Mouse (Mus musculus): ENCODE results near the gene Gm20388.

The Gm20388 gene

GRCm38 (mm10) chr8:124075977-124076376, 4165.3 kb downstream of the Gm20388 start:
- DNase-seq: no peak

- no peak for DNase-seq
Measured at GRCm38 (mm10) chr8:124076416-124076815, 4165.8 kb downstream of the Gm20388 start.

GRCm38 (mm10) chr8:124077377-124077776, 4166.7 kb downstream of the Gm20388 start:
- no peak for DNase-seq

DNA sequence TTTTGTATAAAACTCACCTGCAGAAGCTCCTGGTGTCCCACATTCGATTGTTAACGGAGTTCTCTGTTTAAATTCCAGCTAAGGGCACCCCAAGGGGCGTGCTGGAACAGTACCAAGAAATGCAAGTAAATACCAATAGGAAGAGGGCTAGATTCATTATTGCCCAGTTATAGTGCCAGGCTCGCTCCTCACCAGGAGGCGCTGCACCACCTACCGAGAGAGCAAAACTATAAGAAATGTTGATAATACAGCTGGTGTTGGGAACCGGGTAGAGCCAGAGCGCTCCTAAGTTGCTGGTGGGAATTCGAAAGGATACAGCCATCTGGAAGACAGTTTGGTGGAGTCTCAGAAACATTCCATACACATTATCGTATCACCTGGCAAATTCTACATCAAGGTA, 4167.4 kb downstream of the Gm20388 start:
- DNase-seq: peak; percentile 28

GRCm38 (mm10) chr8:124078969-124079368, 4168.3 kb downstream of the Gm20388 start:
- no peak for DNase-seq

DNA sequence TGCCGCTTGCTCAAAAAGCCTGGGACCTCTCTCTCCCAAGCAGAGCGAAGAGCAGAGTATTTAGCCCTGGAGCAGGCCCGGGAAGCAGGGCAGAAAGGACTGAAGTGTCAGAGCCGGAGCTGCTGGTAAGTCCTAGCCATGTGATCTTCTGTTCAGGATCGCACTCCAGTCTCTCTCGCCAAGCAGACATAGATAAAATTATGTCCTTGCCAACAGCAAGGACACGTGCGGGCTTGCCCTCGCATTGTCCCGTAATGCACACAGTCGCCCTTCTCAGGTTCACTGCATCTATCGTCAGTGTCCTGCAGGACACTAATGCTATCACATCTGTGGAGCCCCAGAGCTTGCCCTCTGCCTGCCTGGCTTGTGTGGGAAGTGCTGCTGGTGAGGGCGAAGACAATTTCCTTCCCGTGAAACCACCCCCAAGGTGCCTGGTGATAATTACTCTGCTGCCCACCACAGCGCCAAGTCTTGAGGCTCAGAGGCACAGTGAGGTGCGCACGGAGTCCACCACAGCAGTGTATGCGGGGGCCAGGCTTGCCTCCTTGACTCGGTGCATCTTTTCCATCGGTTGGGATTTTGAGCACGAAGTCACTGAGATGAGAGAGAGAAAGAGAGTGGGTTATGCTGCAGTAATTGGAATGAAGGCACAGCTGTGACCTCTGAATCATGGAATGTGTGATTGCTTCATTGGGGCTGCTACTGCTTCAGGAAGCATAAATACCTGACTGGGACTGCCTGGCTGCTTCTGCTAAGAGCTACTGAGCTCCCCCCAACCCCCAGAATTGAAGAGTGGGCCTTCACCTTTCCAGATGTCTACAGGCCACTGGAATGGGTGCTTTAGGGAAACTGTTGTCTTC, 4170.1 kb downstream of the Gm20388 start:
- DNase-seq: no peak

GRCm38 (mm10) chr8:124082616-124083015, 4172.0 kb downstream of the Gm20388 start:
- DNase-seq: no peak

DNA sequence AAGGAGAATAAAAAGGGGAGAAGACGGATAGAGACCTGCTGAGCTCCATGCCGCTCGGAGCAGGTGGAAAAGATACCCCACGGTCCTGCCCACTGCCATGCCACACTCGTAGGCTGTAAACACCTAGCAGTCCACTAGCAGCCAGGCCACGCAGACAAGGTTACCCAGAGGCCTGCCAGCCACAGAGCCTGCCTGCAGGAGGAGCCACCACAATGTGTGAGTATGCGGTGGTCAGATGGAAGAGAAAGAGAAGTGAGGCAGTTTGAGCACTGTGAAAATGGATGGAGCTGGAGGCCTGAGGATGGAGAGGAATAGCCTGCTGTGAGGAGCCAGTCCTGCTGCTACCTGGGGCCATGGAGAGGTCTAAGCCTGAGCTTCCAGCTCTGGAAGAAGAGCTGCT, 4173.0 kb downstream of the Gm20388 start:
- no peak for DNase-seq

DNA sequence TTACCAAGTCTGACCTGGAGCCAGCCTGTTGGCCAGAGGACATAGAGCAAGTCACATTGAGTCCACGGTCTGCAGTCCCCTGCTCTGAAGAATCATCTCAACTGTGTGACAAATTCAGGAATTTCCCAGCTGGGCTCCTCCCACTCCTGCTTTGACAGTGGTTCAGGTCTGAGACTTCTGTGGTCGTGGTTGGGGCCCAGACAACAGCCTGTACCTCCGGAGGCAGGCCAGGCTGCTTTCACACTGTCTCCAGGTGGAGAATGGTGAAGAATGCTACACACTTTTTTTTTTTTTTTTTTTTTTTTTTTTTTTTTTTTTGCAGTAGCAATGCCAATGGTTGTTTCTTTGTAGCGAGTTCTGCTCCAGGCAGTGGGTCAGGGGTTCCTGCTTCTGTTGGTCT, 4175.0 kb downstream of the Gm20388 start:
- DNase-seq: no peak

DNA sequence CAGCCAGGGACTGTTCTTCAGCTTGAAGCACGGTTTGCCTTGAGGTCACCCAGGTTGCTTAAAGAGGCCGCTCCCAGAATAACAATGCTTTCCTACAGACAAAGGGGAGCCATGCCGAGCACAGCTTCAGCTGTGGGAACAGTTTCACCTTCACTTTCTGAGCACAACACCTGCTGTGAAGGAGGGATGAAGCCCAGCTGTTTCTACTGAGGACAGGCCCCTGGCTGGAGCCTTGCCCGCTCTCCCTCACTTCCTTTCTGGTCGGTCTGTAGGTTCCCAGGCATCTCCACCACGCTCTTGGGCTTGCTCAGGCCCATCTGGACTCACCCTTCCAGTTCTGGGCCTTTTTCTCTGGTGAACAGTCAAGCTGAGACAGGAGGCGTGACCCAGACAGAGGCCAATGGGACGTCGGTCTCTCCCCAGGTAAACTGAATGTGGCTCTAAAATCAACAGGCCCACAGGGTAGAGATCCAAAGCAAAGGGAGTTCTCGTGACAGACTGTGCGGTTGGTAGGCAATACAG, 4177.5 kb downstream of the Gm20388 start:
- no peak for DNase-seq

- no peak for DNase-seq
Measured at GRCm38 (mm10) chr8:124089016-124089415, 4178.4 kb downstream of the Gm20388 start.

DNA sequence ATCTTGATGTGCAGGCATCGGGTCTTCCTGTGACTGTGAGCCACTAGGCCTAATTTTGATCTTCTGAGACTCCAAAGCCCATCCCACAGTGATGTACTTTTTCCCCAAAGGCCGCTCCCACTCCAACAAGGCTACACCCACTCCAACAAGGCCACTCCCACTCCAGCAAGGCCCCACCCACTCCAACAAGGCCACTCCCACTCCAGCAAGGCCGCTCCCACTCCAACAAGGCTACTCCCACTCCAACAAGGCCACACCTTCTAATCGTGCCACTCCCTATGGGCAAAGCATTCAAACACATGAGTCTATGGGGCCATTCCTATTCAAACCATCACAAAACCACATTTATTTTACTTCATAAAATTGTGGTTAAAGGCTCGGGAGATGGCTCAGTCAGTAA, 4179.8 kb downstream of the Gm20388 start:
- DNase-seq: no peak

DNA sequence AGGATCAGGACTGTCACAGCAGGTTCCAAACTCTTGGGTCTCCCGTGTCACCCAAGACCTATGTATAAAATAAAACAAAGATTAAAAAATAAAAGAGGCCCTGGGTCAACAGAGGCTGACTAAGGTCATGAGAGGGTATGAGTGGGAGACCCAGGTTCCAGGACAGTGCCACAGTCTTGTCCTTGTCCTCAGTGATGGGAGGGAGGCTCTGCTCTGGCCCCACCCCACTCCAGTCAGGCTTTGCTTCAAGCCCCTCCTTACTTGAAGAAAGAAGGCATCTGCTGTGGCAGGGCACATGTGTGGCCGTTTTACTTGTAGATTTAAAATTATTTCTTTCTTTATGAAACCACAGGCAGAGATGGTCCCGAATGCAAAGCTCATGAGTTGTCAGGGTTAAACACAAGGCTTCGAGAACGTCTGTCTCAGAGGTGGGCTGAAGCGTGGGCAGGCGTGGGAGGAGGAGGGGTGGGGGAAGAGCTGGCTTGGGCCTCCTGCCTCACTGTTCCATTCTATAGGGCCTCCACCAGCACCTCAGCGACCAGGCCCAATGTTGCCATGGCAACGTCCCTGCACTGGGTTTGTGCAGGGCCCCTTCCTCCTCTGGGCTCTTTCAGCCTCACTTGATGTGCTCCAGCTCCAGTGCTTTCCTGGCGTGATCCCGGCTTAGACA, 4188.4 kb downstream of the Gm20388 start:
- no peak for DNase-seq

DNA sequence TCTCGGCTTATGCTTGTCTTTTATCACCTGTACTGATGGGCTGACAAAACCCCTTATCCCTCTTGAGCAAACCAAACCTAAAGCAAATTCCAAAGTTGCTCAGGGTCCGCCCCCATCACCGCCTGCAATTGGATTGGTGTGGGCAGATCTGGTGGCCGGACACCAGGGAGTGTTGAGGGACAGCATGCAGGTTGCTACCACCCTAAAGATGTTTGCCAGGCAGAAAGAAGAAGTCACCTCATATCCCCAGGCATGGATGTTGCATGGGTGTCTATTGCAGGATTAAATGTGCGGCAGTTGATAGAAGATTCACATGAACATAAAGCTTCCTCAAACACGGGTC, 4189.0 kb downstream of the Gm20388 start:
- DNase-seq: no peak

DNA sequence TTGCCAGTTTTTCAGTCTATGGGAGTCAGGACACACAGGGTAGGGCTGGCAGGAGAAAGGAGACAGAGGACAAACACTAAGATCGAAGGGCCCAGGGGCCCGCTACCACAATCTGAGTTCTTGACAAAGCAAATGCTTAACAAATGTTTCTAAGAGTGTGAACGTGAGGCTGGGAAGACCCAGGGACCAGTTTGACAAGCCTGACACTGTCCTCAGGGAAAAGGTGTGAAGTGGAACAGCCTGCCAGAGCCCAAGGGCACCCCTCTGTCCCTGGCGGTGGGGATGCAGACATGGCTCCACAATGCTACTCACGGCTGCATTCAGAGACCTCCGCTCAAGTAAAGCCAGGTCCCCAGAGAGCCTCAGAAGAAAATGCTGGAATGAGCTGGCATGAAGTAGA, 4195.2 kb downstream of the Gm20388 start:
- DNase-seq: no peak

DNA sequence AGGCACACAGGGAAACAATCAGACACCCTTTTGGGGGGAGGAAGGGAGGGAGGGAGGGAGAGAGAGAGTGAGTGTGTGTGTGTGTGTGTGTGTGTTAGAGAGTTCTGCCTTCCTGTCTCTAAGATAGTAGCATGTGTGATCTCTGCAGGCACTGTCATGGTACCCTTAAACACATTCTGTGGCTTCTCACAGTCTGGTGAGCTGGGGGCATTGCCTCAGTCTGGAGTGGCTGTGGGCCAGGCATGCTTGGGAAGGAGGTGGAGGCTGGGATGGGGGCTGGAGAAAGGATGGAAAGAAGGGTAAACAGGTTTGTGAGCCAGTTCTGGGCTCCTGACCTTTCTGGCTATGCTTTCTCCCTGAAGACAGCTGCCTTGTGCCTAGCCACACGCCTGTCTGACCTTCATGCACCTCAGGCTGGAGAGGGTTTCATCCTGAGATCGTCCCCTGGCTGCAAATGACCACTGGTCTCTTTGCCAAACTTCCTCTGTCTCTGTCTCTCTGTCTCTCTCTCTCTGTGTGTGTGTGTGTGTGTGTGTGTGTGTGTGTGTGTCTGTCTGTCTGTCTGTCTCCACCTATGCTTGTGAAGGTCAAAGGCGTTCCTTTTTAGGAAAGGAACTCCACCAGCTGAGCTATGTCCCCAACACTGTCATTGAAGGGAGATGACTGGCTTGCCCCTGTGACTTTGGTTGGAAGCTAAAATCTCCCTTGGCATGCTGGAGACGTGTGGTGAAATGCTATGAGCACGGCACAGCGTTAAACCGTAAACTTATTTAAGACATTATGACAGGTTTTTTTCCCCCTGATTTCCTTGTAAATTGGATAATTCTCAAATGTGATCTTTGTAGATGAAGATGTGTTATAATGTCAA, 4195.9 kb downstream of the Gm20388 start:
- no peak for DNase-seq

DNA sequence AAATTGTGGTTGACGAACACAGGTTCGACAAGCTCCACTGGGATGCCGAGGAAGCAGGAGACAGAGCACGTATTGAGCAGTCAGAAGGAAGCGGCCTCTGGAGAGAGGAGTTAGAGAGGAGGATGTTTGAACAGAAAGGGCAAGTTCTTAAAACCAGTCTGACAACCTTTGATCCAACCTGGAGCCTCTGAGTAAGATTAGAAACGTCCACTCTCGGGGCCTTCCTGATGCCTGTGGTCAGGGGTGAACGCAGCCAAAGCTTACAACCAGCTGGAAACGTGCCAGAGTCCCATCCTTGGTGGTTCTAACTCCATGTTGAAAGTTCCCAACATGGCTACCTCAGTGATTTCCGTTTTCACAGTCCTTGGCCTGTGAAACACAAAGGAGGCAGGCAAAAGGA, 4202.5 kb downstream of the Gm20388 start:
- no peak for DNase-seq

DNA sequence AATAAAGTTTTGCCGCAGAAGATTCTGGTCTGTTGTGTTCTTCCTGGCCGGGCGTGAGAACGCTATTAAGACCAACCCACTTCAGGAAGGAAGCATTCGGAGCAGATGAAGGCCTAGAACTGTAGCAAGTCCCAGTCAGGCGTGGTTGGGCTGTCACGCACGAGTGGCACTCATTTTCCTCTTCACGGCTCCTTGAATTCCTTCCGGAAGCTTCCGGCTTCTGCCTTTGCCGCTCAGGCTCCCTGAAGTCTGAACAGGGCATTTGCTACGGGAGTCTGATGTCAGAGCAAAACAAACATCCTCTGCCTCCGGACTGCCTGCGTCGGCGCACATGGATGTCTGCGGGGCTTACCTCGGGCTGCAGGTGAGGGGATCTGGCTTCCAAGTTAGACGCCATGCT, 4214.6 kb downstream of the Gm20388 start:
- DNase-seq: peak; percentile 19

DNA sequence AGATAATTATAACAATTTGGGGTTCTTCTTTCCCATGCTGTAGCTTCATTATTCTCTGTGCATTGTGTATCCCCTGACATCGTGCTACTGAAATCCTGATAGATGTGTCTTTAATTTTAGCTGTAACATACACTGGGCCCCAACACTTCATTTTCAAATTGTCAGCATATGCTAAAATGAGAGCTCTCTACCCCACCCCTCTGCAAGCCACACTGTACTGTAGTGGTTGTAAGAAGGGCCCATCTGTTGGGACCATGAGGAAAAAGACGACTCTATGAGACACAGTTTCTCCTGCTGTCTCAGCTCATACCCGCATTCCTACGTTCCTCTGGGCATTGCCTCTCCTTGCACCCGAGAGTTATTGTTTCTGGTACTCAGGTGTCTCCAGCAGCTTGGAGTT, 4226.6 kb downstream of the Gm20388 start:
- no peak for DNase-seq

- no peak for DNase-seq
Measured at GRCm38 (mm10) chr8:124140211-124140790, 4229.7 kb downstream of the Gm20388 start.

DNA sequence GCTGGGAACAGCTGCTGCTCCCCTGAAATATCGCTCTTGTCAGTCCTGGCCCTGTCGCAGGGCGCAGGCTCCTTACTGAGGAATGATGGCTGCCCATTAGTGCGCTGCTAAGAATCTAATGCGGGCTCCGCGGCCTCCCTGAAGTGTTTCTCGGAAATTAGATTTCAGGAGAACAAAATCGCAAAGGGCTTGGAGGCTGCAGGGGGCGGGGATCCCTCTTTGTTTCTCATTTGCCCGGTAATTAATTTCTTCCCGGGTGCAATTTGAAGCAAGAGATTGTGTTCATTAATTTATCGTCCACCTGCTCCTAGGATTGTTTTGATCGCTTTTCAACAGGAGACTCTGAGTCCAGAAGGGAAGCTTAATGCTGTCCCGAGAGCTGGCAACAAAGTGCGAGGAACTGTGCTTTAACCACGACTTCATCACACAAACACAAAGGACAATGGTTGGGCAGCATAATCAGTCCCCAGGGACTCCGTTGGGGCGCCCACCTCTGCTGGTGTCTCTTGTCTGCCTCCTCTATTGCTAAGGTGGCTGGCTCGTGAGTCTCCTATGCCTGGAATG, 4230.3 kb downstream of the Gm20388 start:
- no peak for DNase-seq

DNA sequence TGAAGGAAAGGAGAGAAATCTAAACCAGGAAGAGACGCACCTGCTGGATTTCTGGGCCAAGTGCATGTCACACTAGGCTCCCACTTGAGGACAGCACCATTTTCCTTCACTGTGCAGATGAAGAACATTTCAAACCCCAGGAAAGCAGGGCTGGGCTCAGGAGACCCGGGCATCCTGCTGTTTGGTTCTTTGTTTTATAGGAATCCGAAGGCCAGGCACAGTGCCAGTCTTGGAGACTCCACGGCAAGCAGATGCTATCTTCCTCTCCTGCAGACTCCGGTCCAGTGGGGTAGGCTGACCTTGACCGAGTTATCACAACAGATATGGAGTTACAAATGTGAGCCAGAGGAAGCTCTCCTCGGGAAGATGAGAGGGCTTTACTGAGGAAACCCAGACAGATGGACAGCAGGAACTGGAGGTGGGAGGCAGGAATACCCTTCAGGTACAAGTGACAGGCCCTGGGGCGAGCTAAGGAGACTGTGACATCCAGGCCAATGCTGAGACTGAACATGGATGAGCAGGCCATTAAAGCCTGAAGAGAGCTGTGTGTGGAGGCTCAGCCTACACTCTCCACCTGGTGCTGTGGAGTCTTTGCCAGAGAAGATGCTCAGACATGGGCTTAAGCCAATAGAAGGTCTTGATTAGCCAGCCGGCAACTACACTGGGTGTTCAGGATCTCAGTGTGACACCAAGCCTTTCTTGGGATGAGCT, 4231.2 kb downstream of the Gm20388 start:
- DNase-seq: peak; percentile 35
